Mouse (Mus musculus): Measurements from ENCODE around the gene Chn1.
A peak's percentile ranks its signal among the peaks of the same experiment; 100 is the strongest.
"Not testable (repeated sequence)": the region's sequence is repeated elsewhere in the genome, so short reads cannot be mapped to it uniquely, and the experiment has no call there.

Gene Chn1

GRCm38 (mm10) chr2:73774786-73775682 is at the start of gene Chn1:
TSS of gene Chn1 (minus strand) at chr2:73775346.
- peak; percentile 88 to 91 for DNase-seq (ENCODE audit: low spot score in 2 of 2)

GRCm38 (mm10) chr2:73818742-73819141 is 43.6 kb upstream of the Chn1 start:
- DNase-seq (ENCODE audit: low spot score in 2 of 2) = peak; percentile 33 to 40

DNA sequence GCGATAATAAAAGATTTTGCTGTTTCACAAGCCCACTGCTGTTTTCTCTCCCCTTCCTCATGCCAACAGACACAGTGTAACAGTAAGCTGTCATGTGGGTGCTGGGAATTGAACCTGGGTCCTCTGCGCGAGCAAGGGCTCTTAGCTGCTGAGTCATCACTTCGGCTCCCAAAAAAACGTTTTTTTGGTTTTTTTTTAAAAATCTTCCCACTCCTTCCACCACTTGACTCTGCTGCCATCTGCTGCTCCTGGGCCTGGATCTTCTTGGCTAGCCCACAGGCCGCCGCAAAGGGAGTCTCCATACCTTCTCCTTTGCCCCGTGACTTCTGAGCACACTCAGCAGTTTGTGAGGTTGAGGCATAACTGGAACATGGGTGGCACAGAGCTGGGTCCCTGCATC is 32.5 kb upstream of the Chn1 start:
- no peak for DNase-seq (ENCODE audit: low spot score in 2 of 2)

DNA sequence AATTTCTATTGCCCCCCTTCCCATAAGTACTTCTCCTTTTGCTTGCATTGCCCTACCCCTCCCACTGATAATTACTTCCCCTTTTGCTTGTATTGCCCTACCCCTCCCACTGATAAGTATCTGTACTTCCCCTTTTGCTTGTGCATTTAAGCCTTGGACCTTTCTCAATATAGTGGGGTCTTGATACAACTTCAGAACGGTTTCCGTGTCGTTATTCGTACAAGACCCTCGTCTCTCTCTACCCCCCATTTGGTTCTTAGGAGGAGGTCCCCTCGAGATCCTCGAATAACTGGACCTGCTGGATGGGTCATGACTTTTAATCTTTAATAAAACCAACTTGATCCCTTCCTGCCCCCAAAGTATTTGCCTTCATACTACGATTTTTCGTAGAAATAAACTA is 25.0 kb upstream of the Chn1 start:
- DNase-seq (ENCODE audit: low spot score in 2 of 2) = not testable (repeated sequence)

GRCm38 (mm10) chr2:73798786-73799185 is 23.6 kb upstream of the Chn1 start:
- DNase-seq (ENCODE audit: low spot score in 2 of 2) = no peak

DNA sequence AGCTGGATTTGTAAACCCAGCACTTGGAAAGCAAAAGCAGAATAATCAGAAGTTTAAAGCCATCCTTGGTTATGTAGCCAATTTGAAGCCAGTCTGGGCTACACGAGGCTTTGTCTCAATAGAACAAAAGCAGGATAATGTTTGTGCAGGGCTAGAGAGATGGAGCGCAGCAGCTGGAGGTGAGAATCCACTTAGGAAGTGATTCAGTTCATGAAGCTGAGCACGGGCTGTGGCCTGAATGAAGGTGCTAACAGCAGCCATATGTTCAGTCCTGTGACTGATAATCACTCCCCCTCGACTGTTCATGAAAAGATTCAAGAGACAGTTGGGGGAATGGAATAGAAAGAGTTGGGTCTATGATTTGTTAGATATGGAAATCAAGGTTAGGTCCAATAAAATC is 23.0 kb upstream of the Chn1 start:
- DNase-seq (ENCODE audit: low spot score in 2 of 2) = no peak

DNA sequence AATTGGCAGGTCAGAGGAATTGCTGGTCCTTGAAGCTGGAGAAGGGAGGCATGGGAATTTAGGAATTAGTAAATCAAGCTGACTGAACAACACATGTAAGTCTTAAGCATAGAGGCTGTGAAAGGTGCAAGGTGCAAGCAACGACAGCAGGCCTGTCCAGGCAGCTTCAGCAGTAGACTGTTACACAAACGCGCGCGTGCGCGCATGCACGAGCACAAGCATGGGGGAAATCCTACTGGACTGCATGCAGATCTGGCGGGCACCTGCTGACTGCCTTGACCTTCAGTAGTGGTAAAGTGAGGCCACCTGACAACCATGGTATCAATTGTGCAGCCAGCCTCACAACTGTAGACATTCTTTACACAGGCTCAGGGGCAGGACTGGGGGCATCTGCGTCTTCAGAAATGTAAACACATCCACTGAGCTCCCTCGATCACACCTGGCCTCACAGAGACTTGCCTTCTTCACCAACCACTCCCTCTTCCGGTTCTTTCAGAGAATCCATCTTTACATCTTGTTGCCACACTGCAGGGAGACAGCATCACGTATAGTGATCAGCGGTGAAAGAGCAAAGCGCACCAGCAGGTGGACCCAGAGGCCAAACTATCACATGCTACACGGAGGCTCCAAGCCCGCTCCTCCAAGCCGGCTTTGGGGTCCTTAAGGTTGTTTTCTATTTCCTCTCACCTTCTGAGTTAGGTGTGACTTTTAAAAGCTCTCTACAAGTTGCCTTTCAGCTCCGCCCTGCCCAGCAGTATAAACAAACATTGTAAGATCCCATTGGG is 16.9 kb upstream of the Chn1 start:
- peak in 1 of 2 experiments; percentile 32 for DNase-seq (ENCODE audit: low spot score in 2 of 2)

- peak; percentile 68 to 70 for DNase-seq (ENCODE audit: low spot score in 2 of 2)
These were observed 15.2 kb upstream of the Chn1 start for GRCm38 (mm10) chr2:73790332-73790731.

DNA sequence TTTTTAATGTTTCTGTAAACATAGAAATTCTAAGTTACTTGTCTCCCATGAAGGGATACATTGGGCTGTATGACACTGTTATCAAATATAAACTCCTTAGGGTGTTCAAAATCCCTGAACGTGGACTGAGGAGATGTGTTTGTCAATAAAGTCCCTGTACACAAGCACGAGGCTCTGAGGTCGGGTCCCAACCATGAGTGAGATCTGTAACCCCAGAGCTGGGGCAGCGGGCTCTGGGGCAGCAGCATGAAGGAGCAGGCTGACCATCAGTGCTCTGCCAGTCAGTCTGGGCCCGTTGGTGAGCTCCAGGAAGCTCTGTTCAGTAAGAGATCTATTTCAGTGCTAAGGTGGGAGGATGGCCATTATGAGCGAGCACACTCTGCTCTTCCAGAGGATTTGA is 13.2 kb upstream of the Chn1 start:
- DNase-seq (ENCODE audit: low spot score in 2 of 2) = no peak

DNA sequence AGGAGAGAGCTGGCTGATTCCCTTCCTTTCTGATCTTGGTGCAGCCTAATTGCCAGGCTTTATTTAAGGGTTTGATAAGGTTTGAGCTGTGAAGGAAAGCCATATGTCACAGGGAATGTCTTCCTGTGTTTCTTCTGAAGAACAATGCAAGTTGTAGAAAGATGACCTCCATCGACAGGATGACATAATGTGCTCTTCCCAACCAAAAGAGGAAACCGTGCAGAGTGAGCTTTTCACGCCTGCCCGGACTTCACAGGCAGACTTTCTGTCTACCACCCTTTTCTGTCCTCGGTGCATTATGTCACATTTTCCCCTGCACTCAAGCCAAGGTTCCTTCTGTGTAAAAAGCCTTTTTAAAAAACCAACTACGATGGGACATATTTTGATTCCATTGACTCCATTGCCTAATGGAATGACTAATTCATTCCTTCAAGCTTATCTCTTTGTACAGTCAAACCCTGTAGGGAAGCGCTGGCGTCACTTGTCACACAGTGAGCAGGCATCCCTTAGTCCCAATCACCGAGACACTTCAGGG is 7.3 kb upstream of the Chn1 start:
- no peak for DNase-seq (ENCODE audit: low spot score in 2 of 2)

GRCm38 (mm10) chr2:73780321-73781010 is 5.3 kb upstream of the Chn1 start:
- DNase-seq (ENCODE audit: low spot score in 2 of 2) = peak in 1 of 2 experiments; percentile 33

GRCm38 (mm10) chr2:73779796-73780195 is 4.7 kb upstream of the Chn1 start:
- DNase-seq (ENCODE audit: low spot score in 2 of 2) = no peak

DNA sequence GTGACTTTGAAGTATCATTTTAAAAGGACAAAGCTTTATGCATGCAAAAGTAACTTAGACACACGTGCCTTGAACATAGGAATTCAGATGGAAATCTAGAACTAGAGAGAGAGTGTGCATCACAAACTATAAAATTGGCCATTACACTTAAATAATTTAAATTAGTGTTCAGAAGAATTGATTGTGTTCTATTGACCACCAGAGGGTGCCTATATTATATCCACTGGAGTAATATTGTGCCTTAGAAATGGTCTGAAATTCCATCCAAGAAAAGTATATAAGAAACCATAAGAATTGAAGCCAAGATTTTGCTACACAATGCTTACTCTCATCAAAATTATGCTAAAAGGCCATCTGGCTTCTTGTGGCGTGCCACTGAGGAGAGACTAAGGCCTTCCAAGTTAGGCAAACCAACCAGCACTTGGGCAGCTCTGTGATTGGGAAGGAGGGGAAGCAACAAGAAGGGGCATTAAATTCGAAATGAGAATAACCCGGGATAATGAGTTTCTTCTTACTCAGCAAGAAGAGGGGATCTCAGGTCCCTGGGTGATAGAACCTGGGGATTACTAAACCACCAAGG is 4.0 kb upstream of the Chn1 start:
- DNase-seq (ENCODE audit: low spot score in 2 of 2) = no peak

DNA sequence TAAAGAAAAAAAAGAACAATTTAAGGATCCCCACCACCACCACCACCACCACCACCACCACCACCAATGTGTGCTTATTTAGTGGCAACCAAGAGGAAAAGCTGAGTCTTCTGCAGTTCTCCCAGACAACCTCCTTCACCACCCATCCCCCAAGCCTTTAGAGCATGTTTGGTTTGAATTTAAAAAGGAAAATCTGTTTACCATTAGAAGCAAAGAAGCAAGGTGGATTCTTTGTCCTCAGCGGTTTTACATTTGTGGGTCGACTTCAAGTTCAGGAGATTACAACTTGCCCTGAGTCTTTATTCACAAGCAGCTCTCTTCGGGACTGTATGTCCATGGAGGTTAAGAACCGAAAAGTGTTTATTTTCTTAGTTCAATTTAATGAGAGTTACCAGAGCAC is 1.8 kb upstream of the Chn1 start:
- DNase-seq (ENCODE audit: low spot score in 2 of 2) = no peak

DNA sequence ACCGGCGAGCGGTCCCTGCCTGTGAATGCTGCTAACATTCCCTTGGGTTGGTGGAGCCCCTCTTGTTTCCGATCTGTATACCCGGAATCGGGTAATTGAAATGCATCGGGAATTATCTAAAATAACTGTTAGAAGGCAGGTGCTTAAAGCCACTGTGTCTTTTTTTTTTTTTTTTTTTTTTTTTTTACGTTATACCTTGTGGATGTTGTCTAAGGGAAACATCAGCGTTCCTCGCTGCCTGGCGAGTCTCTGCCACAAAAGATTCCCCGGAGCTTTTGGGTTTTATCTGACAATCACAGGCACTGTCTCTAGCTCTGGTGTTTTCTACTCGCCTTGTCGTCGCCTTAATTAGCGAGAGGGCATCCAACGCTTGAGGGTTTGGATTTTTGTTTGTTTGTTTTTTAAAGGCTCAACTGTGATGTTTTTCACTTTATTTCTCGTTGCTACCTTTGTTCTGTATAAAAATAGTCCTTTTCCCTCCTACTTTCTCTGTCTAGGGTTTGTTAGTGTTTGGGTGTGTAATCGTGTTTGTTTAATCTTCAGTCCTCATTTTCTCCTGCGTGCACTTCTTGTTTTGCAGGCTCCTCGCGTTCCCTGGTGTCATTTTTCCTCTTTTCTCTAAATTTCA is 651 bp upstream of the Chn1 start:
- DNase-seq (ENCODE audit: low spot score in 2 of 2) = peak in 1 of 2 experiments; percentile 38

DNA sequence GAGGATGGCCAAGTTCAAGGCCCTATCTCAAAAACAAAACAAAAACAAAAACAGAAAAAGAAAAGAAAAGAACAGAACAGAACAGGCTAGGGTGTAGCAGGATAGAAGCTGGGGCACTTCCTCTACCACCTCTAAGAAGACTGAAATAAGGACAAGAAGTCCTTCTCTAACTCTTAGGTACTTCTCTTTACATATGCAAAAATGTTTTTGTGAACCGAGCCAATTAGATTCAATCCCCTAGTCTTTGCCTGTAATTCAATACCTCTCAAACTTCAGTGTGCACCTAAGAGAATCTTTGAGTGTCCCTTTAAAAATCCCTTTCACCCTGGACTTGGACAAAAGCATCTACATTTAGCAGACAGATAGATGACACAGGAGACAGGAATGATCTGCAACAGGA is 2.2 kb downstream of the Chn1 start:
- DNase-seq (ENCODE audit: low spot score in 2 of 2) = no peak

DNA sequence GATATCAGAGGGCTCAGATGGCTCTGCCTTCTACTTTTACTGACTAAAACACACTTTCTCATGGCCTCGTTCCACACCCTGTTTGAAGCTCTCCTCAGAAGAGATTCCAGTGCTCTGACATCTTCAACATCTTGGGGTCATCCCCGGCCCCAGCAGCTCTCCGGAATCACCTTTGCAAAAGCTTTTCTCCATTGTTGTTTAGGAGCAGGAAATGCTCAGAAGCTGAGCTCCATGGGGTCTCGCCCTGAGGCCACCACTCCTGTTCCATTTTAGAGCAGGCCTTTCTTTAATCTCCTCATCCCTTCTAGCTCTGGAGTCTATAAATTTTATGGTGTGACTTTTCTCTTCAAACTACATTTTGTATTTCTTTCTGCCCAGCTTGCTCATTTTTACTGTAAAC is 6.5 kb downstream of the Chn1 start:
- DNase-seq (ENCODE audit: low spot score in 2 of 2) = no peak

GRCm38 (mm10) chr2:73763541-73763940 is 11.6 kb downstream of the Chn1 start:
- no peak for DNase-seq (ENCODE audit: low spot score in 2 of 2)

DNA sequence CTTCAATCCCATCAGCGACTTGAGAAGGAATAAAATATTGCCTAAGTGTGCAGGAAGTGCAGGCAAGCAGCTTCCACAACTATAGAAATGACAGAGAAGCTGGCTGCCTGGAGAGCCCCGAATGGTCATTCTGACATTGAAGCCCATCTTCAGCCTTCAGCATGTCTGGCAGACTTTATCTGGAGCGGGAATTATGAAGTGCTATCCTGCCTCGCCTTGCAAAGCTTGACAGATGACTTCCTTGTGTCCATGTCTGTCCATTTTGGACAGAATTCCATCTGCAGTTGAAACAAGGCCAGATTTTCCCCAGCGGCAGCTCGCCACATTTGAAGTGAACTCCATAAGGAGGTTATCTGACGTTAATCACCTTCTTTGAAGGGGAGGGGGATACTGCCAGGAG is 15.2 kb downstream of the Chn1 start:
- DNase-seq (ENCODE audit: low spot score in 2 of 2) = no peak

- DNase-seq (ENCODE audit: low spot score in 2 of 2) = no peak
These were observed 16.1 kb downstream of the Chn1 start for GRCm38 (mm10) chr2:73759027-73759426.

- DNase-seq (ENCODE audit: low spot score in 2 of 2) = no peak
These were observed 27.8 kb downstream of the Chn1 start for GRCm38 (mm10) chr2:73747297-73747696.

All from right cerebral cortex, postnatal 10 days (tissue).